Mouse (Mus musculus) erythroblast, embryonic 14.5 days (primary cell): ENCODE data around the gene Car12. TPM values are rescaled to one million over a fixed set of nuclear protein-coding genes. Genes with fewer than 3 reads are reported as not detected.
"Not testable (repeated sequence)": the region's sequence is repeated elsewhere in the genome, so short reads cannot be mapped to it uniquely, and the experiment has no call there.

Source experiments
- H3K27me3 ChIP-seq: 2 replicates; pipeline ENCODE4 v1.6.1; 2012; ENCODE audit warnings: inconsistent platforms; ENCODE audit not compliant: control insufficient read depth
- H3K36me3 ChIP-seq: 2 replicates; pipeline ENCODE4 v1.6.1; 2012; ENCODE audit warnings: mild to moderate bottlenecking, inconsistent platforms; ENCODE audit not compliant: control insufficient read depth
- H3K4me1 ChIP-seq: 2 replicates; pipeline ENCODE4 v1.6.1; 2012; ENCODE audit warnings: inconsistent platforms; ENCODE audit not compliant: control insufficient read depth
- H3K4me3 ChIP-seq: replicated peaks from 2 replicates; pipeline ENCODE3; 2012; ENCODE audit warnings: moderate library complexity, mild to moderate bottlenecking, inconsistent platforms
- H3K9me3 ChIP-seq: 2 replicates; pipeline ENCODE4 v1.6.1; 2012; ENCODE audit warnings: low read length, inconsistent platforms, mixed read lengths; ENCODE audit not compliant: control insufficient read depth
- GATA1 ChIP-seq: IDR thresholded peaks from 2 replicates; pipeline ENCODE4 v1.6.1; 2012; ENCODE audit warnings: low read length, inconsistent platforms, mixed read lengths
- TAL1 ChIP-seq: IDR thresholded peaks from 3 replicates; pipeline ENCODE4 v1.6.1; 2012; ENCODE audit warnings: low read length, inconsistent platforms, mixed read lengths
- polyA plus RNA-seq: library from polyadenylated mRNA; stranded (reverse); fragments of >175 nt; gene quantifications from 2 replicates; pipeline ENCODE4 v1.2.3, GENCODE M21; 2012

Gene Car12
- polyA plus RNA-seq, 1 experiment = not detected

GRCm38 (mm10) chr9:66739516-66739915 lies 26.0 kb downstream of the Car12 start:
- TF ChIP-seq GATA1 = no peak
- TF ChIP-seq TAL1 = no peak
- Histone ChIP-seq H3K9me3 (no peaks in the 10 kb centered on the region), H3K36me3 (no peaks in the 10 kb centered on the region), H3K4me3 (no peak overlapping the region), H3K4me1 (no peaks in the 10 kb centered on the region), H3K27me3 (no peaks in the 10 kb centered on the region)

DNA sequence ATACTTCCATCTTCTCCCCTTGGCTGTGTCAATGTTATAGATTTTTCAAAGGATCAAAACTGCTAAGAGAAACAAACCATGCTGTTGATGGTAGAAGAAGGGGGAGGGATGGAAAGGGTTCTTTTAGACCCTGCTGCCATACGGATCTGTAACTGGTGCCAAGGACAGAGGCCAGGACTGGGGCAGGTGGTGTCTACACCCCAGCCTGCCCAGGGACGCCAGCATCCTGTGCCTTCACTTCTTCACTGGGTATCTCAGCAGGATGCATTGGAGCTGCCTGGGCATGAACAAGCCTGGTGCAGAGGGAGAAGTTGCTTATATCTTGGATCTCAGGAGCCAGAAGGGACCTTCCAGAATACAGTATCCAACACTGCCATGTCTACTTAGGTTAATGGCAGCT lies 31.0 kb downstream of the Car12 start:
- TF ChIP-seq GATA1 (no peak), TAL1 (no peak)
- Histone ChIP-seq H3K27me3 (no peaks in the 10 kb centered on the region), H3K9me3 (no peaks in the 10 kb centered on the region), H3K36me3 (no peaks in the 10 kb centered on the region), H3K4me1 (no peaks in the 10 kb centered on the region), H3K4me3 (no peak overlapping the region)

- no peaks in the 10 kb centered on the region for H3K27me3 ChIP-seq
- no peaks in the 10 kb centered on the region for H3K36me3 ChIP-seq
- H3K4me1 ChIP-seq = no peaks in the 10 kb centered on the region
- no peak overlapping the region for H3K4me3 ChIP-seq
- H3K9me3 ChIP-seq = no peaks in the 10 kb centered on the region
- no peak for TF ChIP-seq GATA1
- no peak for TF ChIP-seq TAL1
These were observed 34.9 kb downstream of the Car12 start for GRCm38 (mm10) chr9:66748390-66748789.

DNA sequence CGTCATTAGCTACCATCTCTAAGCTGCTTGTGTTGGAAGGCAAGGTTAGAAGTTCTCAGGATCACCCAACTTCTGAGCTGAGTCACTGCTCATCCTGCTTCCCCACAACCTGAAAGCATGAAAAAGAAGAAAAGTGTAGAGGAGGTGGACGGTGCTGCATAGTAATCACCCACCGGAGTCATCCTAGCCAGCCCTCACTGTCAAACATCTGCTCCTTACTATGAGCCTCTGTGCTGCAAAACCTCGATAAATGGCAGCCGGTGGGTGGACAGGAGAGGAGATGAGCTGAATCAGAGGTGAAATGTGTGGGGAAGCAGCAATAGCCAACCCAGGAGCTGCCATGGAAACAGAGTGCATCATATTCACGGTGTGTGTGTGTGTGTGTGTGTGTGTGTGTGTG lies 39.4 kb downstream of the Car12 start:
- no peak for TF ChIP-seq TAL1
- TF ChIP-seq GATA1 = no peak
- H3K9me3 ChIP-seq = no peaks in the 10 kb centered on the region

DNA sequence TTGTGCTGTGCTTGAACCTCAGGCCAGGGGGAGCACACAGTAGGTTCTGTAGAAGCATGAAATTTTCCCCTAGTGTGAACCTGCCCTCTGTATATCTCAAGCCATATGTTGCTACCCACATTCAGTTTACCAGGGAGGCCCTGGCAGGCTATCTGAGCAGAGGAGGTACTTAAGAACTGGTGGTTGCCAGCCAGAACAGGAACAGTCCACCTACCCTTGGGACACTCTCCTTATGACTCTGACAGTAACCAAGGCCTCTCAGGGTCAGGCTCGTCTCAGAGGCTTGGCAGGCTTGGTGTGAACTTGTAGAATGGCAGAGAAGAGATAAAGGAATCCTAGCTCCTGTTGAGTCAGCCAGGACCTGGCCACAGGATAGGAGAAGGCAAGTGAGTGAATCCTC lies 47.5 kb downstream of the Car12 start:
- Histone ChIP-seq H3K4me3 (no peak overlapping the region), H3K27me3 (no peaks in the 10 kb centered on the region), H3K36me3 (no peaks in the 10 kb centered on the region), H3K4me1 (no peaks in the 10 kb centered on the region), H3K9me3 (no peaks in the 10 kb centered on the region)
- TF ChIP-seq GATA1 (no peak), TAL1 (no peak)

More for the DNA sequence above, 39.4 kb downstream of the Car12 start:
- Histone ChIP-seq H3K4me3 (no peak overlapping the region), H3K27me3 (no peaks in the 10 kb centered on the region), H3K36me3 (no peaks in the 10 kb centered on the region), H3K4me1 (no peaks in the 10 kb centered on the region)

DNA sequence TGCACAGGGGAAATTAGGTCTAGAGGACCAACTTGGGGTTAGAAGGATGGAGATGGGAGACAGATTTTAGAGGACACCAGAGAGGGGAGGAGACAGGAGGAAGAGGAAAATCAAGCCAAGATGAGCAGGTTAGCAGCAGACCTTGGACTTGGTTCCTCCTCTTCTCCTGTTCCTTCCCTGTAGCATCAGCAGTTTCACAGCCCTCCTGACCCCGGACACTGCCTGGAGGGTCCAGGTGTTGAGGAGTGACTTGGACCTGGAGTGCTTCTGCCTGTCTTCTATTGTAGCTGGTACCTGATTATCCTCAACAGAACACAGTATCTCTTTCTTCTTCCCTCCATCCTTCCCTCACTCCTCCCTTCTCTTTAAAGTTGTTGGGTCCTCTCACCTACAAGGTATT lies 55.2 kb downstream of the Car12 start:
- TF ChIP-seq GATA1 (no peak), TAL1 (no peak)
- Histone ChIP-seq H3K4me3 (no peak overlapping the region), H3K27me3 (no peaks in the 10 kb centered on the region), H3K36me3 (no peaks in the 10 kb centered on the region), H3K4me1 (no peaks in the 10 kb centered on the region), H3K9me3 (no peaks in the 10 kb centered on the region)

- H3K27me3 ChIP-seq = no peaks in the 10 kb centered on the region
- H3K36me3 ChIP-seq = no peaks in the 10 kb centered on the region
- no peaks in the 10 kb centered on the region for H3K4me1 ChIP-seq
- H3K4me3 ChIP-seq = no peak overlapping the region
- no peaks in the 10 kb centered on the region for H3K9me3 ChIP-seq
- no peak for TF ChIP-seq TAL1
- no peak for TF ChIP-seq GATA1
These were observed 55.8 kb downstream of the Car12 start for GRCm38 (mm10) chr9:66769275-66769674.

DNA sequence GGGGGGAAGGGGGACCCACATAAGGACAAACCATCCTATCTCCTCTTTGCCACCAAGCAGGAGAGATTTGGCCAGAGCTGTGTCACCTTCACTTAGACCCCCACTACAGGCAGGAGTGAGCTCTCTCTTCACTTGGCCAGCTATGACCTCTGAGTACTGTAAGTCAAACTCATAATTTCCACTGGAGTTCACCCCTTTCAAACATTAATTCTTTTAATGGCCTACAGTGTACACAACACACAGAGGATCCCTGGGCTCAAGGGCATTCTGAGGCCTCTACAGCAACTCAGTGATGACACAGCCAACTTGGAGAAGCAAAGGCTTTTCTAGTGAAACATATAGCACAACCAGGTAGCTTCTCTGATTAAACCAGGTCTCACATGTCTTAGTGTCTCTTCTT lies 57.2 kb downstream of the Car12 start:
- Histone ChIP-seq H3K4me1 (no peaks in the 10 kb centered on the region), H3K4me3 (no peak overlapping the region), H3K27me3 (no peaks in the 10 kb centered on the region), H3K9me3 (no peaks in the 10 kb centered on the region), H3K36me3 (no peaks in the 10 kb centered on the region)
- TF ChIP-seq TAL1 (no peak), GATA1 (no peak)

- H3K27me3 ChIP-seq, H3K36me3 ChIP-seq, H3K4me1 ChIP-seq, H3K4me3 ChIP-seq, H3K9me3 ChIP-seq: not testable (repeated sequence)
These were observed 71.1 kb downstream of the Car12 start for GRCm38 (mm10) chr9:66784552-66784951.

DNA sequence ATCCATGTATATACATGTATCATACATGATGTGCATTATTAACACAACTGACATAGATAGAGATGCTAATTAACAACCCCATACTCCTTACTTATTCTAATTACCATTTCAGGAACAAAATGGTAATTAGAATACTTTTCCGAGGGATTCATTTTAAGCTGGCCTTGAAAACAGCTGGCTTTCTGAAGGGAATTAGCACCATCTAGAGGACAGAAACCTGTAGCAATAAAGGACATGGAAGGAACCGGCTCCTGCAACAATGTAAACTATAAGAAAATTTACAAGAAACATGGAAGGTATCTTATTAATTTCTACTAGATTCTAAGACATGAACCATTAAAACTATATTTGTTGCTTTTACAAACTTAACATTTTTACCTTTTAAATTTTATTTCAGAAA lies 74.3 kb downstream of the Car12 start:
- peaks cover 9% of the 10 kb centered on the region for H3K27me3 ChIP-seq
- no peaks in the 10 kb centered on the region for H3K4me1 ChIP-seq
- no peaks in the 10 kb centered on the region for H3K36me3 ChIP-seq
- H3K4me3 ChIP-seq = no peak overlapping the region
- H3K9me3 ChIP-seq = no peaks in the 10 kb centered on the region
- TF ChIP-seq TAL1 (no peak), GATA1 (no peak)
